Mouse (Mus musculus) kidney, adult 8-10 months (tissue): ENCODE data around the gene Kcmf1.
"Not testable (repeated sequence)": the region's sequence is repeated elsewhere in the genome, so short reads cannot be mapped to it uniquely, and the experiment has no call there.

Source experiments
- DNase-seq, 2 experiments: peaks; one replicate each; pipeline ENCODE4 v3.0.0; 2022

The Kcmf1 gene

DNA sequence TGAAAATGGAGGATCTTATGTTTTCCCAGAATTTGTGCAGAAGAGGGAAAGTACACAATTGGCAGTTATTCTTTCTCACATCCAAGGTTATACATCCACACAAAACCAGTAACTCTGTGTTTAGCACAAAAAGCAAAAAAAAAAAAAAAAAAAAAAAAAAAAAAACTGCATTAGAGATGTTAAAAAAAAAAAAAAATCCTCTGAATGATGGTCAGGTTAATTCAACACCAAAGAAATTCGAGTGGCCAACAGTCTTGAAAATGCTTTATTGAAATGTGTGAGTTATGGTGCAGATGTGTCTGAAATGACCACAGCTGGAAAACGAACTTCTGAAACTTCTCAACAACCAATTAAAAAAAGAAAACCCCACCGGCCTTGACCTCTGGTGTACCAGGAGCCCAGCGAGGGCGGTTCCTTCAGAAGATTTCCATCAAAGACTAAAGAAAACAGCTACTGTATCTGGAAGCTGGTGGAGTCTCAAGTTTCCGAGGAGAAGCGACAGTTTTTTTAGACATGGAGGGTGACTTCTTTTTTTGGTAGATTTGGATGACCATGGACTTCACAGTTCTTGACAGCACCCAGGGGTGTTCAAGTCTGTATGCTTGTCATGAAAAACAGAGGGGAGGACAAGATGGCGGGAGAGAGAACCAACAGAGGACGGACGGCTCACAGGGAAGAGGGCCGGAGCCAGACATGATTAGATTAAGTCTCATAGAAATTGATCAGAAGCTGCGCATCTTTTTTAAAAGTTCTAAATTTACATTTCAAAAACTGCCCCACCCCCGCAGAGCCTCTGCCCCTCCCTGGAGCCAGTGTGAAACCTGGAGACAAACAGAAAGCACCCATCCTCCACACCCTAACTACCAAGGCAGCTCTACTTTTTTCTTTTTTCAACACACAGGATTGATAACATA is 58.7 kb downstream of the Kcmf1 start:
- DNase-seq, result no peak

DNA sequence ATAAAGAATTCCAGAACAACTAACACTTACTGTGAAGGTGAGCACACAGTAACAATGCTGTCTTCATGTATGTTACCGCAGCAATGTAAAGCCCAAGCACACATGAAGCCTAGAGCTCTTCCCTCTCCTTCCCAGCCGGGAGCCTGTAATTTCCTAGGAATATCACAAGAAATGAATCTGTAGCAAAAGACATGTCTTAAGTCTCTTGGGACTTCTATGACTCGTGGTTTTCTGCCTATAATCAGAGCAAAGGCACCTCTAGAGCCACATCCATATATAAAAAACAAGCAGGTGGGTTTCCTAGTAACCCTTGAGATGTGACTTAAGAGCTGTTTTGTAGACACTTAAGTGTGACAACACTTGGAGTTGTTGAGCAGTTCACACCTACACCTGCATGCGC is 62.0 kb downstream of the Kcmf1 start:
- no peak for DNase-seq

DNA sequence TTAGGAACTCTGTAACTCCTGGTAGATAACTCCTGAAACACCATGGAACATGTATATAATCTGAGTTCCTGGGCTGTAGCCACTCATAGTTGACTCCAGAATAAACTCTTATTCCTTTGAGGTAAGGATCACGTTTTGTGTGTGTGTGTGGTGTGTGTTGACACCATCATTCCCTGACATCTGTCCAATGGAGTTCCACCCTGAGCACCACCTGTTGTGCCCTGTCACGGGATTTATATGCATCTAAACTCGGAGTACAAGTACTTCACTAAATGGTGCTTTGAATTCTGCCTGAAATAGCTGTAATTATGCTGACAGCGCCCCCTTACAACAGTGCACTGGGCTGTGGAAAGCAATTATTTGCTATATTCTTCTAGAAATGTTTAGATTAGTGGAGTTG is 65.3 kb downstream of the Kcmf1 start:
- DNase-seq, result no peak

DNA sequence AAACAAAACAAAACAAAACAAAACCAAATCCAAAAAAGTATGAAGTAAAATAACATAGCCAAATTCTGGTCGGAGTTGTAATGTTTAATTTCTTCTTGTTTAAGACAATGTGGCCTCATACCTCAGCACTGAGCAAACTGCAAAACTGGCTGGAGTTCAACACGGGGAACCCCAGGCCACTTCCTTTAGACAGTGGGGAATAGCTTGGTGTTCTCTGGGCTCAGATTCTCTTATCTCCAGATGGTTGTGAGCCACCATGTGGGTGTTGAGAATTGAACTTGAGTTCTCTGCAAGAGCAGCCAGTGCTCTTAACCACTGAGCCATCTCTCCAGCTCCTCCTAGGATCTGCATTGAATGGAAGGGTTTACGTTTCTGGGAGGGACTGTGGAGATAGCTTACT is 67.9 kb downstream of the Kcmf1 start:
- DNase-seq, result no peak

DNA sequence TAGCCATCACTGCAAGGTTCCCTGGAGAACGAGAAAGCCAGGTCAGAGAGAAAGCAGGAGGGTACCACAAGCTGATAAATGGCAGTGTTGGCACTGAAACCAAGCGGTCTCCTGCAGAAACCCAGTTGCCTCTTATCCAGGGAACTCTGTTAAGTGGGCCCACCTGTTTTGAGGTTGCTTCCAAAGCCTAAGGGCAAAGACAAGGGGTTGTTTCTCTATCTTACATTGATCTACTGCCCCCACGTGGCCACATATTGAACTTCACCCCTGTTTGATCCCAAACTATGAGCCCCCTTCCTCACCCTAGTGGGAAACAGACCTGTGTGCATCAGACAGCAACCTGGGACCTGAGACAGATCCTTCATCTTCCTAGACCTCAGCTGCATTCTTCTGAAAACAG is 68.5 kb downstream of the Kcmf1 start:
- DNase-seq, result peak; percentile 24 to 66

DNA sequence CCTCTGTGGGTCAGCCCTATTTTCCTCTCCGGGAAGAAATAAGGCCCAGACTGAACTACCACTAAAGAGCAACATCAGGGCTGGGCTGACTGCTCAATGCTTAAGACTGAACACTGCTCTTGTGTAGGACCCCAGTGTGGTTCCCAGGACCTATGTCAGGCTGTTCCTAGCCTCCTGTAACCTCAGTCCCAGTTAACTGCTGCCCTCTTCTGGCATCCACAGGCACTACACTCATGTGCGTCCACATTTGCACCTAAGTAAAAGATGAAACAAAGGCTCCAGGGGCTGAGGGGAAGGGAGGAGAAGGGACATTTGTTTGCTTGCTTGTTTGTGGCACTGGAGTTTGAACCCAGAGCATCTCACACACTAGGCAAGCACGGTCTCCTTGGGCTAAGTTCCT is 70.9 kb downstream of the Kcmf1 start:
- DNase-seq, result peak in 1 of 2 experiments; percentile 19

DNA sequence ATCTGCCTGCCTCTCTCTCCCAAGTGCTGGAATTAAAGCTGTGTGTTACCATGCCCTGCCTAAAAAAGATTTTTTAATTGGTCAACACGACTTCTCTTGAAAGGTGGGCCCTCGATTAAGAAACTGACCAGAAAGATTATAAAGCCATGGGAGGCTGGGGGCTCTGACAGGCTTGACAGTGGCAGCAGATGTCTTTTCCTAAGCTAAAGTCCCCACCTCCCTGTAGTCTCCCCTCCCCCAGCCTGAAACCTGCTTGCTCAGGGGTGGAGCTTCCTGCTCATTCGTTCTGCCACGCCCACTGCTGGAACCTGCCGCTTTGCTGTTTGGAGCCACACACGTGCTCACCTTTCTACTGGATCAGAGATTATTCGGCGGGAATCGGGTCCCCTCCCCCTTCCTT is 71.7 kb downstream of the Kcmf1 start:
- not testable (repeated sequence) for DNase-seq

DNA sequence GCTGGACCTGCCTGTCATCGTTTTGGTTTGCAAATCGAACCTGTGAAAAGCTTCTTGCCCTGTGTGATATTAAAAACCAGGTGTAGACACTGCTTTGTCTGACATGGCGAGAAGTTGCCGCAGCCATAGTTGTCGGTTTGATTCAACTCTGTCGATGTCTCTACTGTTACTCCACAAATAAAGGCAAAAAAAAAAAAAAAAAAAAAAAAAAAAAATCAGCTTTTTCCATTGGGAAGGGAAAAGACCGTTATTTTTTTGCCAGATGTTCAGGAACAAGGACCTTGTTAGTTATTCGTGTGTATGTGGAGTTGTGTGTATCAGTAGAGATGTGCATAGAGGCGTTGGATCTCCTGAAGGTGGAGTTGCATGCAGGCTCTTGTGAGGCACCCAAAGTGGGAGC is 74.0 kb downstream of the Kcmf1 start:
- DNase-seq, result no peak

GRCm38 (mm10) chr6:72824971-72825737 is 74.6 kb downstream of the Kcmf1 start:
- DNase-seq, result peak in 1 of 2 experiments; percentile 11

- no peak for DNase-seq
These were observed 86.3 kb downstream of the Kcmf1 start for GRCm38 (mm10) chr6:72813456-72813855.

DNA sequence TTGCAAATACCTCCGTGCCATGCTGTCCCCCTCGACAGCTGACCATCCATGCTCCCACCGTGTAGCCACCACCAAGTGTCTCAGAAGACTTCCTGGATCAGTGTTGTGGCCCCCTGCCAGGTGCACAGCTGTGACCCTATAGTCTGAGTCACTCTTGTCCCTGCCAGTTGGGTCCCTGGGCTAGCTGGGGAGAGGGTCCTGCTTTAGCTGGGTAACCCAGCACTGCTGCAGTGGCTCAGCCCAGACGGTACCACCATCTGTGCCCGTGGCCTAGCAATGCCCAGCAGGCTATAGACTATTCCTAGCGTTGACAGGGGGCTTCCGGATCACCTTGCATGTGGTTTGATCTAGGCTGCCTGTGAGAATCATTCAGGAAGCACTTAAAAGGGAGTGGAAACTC is 89.5 kb downstream of the Kcmf1 start:
- DNase-seq, result no peak

- DNase-seq, result no peak
These were observed 90.1 kb downstream of the Kcmf1 start for GRCm38 (mm10) chr6:72809522-72810149.

GRCm38 (mm10) chr6:72808342-72808741 is 91.4 kb downstream of the Kcmf1 start:
- no peak for DNase-seq

GRCm38 (mm10) chr6:72803669-72804068 is 96.1 kb downstream of the Kcmf1 start:
- no peak for DNase-seq

DNA sequence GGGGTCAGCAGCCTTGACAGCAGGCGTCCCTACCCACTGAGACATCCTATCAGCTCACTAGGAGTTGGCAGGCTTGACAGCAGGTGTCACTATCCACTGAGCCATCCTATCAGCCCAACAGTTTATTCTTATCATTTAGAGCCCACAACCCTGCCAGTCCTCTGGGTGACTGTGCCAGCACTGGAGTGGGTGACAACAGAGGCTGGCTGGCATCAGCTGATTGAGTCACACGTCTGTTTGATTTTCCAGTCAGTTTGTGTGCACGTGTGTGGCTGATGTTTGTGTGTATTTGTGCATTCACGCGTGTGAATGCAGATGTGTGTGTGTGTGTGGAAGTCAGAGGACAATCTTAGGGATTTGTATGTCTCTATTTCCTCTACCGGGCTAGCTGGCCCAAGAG is 97.7 kb downstream of the Kcmf1 start:
- DNase-seq, result no peak

DNA sequence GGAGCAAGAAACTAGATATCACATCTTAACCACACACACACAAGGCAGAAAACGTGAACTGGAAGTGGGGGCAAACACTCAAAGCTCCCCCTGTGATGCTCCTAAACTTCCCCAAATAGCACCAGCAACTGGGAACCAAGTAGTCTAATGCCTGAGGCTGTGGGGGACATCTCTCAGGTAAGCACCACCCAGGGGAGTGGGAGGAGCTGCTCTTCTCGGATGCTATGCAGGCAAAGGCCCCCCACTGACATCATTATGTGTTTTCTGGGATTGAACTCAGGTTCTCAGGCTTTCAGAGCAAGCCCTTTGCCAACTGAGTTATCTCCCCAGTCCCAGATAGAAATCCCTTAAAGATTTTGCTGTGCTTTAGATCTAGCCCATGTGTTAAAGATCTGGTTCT is 99.1 kb downstream of the Kcmf1 start:
- DNase-seq, result no peak

DNA sequence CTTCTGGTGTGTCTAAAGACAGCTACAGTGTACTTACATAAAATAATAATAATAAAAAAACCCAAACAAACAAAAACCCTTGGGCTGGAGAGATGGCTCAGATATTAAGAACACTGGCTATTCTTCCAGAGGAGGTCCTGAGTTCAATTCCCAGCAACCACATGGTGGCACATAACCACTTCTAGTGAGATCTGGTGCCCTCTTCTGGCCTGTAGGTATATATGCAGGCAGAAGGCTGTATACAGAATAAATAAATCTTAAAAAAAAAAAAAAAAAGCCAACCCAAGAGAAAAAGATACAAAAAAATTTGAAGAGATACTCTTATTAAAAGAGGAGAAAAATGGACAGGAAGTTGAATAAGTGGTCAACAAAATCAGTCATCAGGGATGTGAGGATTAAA is 102.0 kb downstream of the Kcmf1 start:
- no peak for DNase-seq

- DNase-seq, result no peak
These were observed 104.3 kb downstream of the Kcmf1 start for GRCm38 (mm10) chr6:72795444-72795843.

GRCm38 (mm10) chr6:72794870-72795269 is 104.9 kb downstream of the Kcmf1 start:
- no peak for DNase-seq

- no peak for DNase-seq
These were observed 107.1 kb downstream of the Kcmf1 start for GRCm38 (mm10) chr6:72792641-72793040.
